Mouse (Mus musculus) frontal cortex, adult 2 months (tissue): Measurements from ENCODE around the gene Acox3. TPM values are rescaled to one million over a fixed set of nuclear protein-coding genes. Genes with fewer than 3 reads are reported as not detected.
A peak's percentile ranks its signal among the peaks of the same experiment; 100 is the strongest.

Experiments used
- DNase-seq, 2 experiments: peaks; one replicate each; pipeline ENCODE4 v3.0.0; 2022; ENCODE audit warnings: low spot score in 1 of 2; ENCODE audit errors: extremely low spot score in 1 of 2
- polyA plus RNA-seq: library from polyadenylated mRNA; depleted of rRNA; stranded (reverse); fragments of >200 nt; gene quantifications from 2 replicates; pipeline ENCODE4 v1.2.3, GENCODE M21; 2012; rRNA removed

Gene Acox3
- 28.0 and 29.4 TPM in 2 replicates for polyA plus RNA-seq

- peak; percentile 94 to 99 for DNase-seq
Observed at GRCm38 (mm10) chr5:35582445-35583220, at the start of gene Acox3. Gene Acox3, plus strand, starts transcription at chr5:35583040.

- no peak for DNase-seq
Observed at GRCm38 (mm10) chr5:35536271-35536670, 46.6 kb upstream of the Acox3 start.

GRCm38 (mm10) chr5:35537474-35537873 lies 45.4 kb upstream of the Acox3 start:
- DNase-seq: no peak

- no peak for DNase-seq
Observed at GRCm38 (mm10) chr5:35538022-35538421, 44.8 kb upstream of the Acox3 start.

- DNase-seq: no peak
Observed at GRCm38 (mm10) chr5:35539576-35539975, 43.3 kb upstream of the Acox3 start.

GRCm38 (mm10) chr5:35540555-35540954 lies 42.3 kb upstream of the Acox3 start:
- DNase-seq: no peak

- no peak for DNase-seq
Observed at GRCm38 (mm10) chr5:35541059-35541790, 41.6 kb upstream of the Acox3 start.

GRCm38 (mm10) chr5:35546127-35546526 lies 36.7 kb upstream of the Acox3 start:
- DNase-seq: no peak

GRCm38 (mm10) chr5:35551855-35552837 lies 30.7 kb upstream of the Acox3 start:
- no peak for DNase-seq

GRCm38 (mm10) chr5:35552838-35553539 lies 29.9 kb upstream of the Acox3 start:
- no peak for DNase-seq

GRCm38 (mm10) chr5:35556393-35556792 lies 26.4 kb upstream of the Acox3 start:
- DNase-seq: no peak

- DNase-seq: no peak
Observed at GRCm38 (mm10) chr5:35557946-35558621, 24.8 kb upstream of the Acox3 start.

- no peak for DNase-seq
Observed at GRCm38 (mm10) chr5:35559447-35559846, 23.4 kb upstream of the Acox3 start.

- DNase-seq: peak; percentile 61 to 66
Observed at GRCm38 (mm10) chr5:35562616-35563015, 20.2 kb upstream of the Acox3 start.

- DNase-seq: peak in 1 of 2 experiments; percentile 84
Observed at GRCm38 (mm10) chr5:35563449-35563848, 19.4 kb upstream of the Acox3 start.

- no peak for DNase-seq
Observed at GRCm38 (mm10) chr5:35565217-35565616, 17.6 kb upstream of the Acox3 start.

- peak in 1 of 2 experiments; percentile 54 for DNase-seq
Observed at GRCm38 (mm10) chr5:35566632-35567031, 16.2 kb upstream of the Acox3 start.

GRCm38 (mm10) chr5:35571546-35571945 lies 11.3 kb upstream of the Acox3 start:
- DNase-seq: no peak
